Mouse (Mus musculus) MEL (cell line): ENCODE measurements around the gene Mier2. TPM values are rescaled to one million over a fixed set of nuclear protein-coding genes. Genes with fewer than 3 reads are reported as not detected.

ENCODE experiments used
- DNase-seq: peaks from one replicate; pipeline ENCODE4 v3.0.0; 2011; ENCODE audit warnings: low read depth, low spot score
- H3K27ac ChIP-seq: 2 replicates; pipeline ENCODE4 v1.5.1; 2012; ENCODE audit warnings: low read depth, mild to moderate bottlenecking, control low read depth, low read length, moderate library complexity; ENCODE audit not compliant: control insufficient read depth
- H3K27me3 ChIP-seq, 2 experiments: fragments of 150-350 bp in 1 of 2; sonication (generic) in 1 of 2; 2 replicates each; pipeline ENCODE4 v1.6.1; 2012; ENCODE audit warnings: low read length in 2 of 2, mild to moderate bottlenecking in 2 of 2, improper control_type of control experiment in 1 of 2, moderate library complexity in 1 of 2; ENCODE audit not compliant: insufficient read depth in 2 of 2, control insufficient read depth in 1 of 2
- H3K36me3 ChIP-seq, 2 experiments: 2 replicates each; pipeline ENCODE4 v1.6.1; 2012 to 2014; ENCODE audit warnings: low read length in 2 of 2, improper control_type of control experiment in 1 of 2, inconsistent platforms in 1 of 2, mild to moderate bottlenecking in 1 of 2; ENCODE audit not compliant: insufficient read depth in 2 of 2, control insufficient read depth in 1 of 2
- H3K4me1 ChIP-seq, 2 experiments: fragments of 150-350 bp in 1 of 2; sonication (generic) in 1 of 2; 2 replicates each; pipeline ENCODE4 v1.6.1; 2012; ENCODE audit warnings: low read length in 2 of 2, improper control_type of control experiment in 1 of 2, mild to moderate bottlenecking in 1 of 2; ENCODE audit not compliant: insufficient read depth in 2 of 2, control insufficient read depth in 1 of 2
- H3K4me3 ChIP-seq, 2 experiments: fragments of 150-350 bp in 1 of 2; sonication (generic) in 1 of 2; 2 replicates each; pipeline ENCODE4 v1.5.1; 2012; ENCODE audit warnings: low read depth in 2 of 2, low read length in 2 of 2, mild to moderate bottlenecking in 2 of 2, moderate library complexity in 2 of 2, control low read depth in 1 of 2, improper control_type of control experiment in 1 of 2; ENCODE audit not compliant: control insufficient read depth in 1 of 2, insufficient read depth in 1 of 2
- H3K79me2 ChIP-seq: 2 replicates; pipeline ENCODE4 v1.6.1; 2012; ENCODE audit warnings: mild to moderate bottlenecking, low read length, moderate library complexity; ENCODE audit not compliant: control insufficient read depth, poor library complexity, insufficient read depth
- H3K9ac ChIP-seq: 2 replicates; pipeline ENCODE4 v1.6.1; 2012; ENCODE audit warnings: low read depth, mild to moderate bottlenecking, control low read depth, low read length, moderate library complexity; ENCODE audit not compliant: control insufficient read depth, poor library complexity, severe bottlenecking
- H3K9me3 ChIP-seq: fragments of 150-350 bp; sonication (generic); replicated peaks from 2 replicates; pipeline ENCODE4 v1.6.1; 2012; ENCODE audit warnings: mild to moderate bottlenecking, low read length, improper control_type of control experiment, moderate library complexity; ENCODE audit not compliant: insufficient read depth
- BHLHE40 ChIP-seq: IDR thresholded peaks from 2 replicates; pipeline ENCODE4 v1.6.1; 2012; ENCODE audit warnings: low read depth, mild to moderate bottlenecking, inconsistent platforms, low read length, improper control_type of control experiment, borderline replicate concordance
- CHD2 ChIP-seq: IDR thresholded peaks from 2 replicates; pipeline ENCODE4 v1.6.1; 2011; ENCODE audit warnings: low read length, improper control_type of control experiment
- CTCF ChIP-seq, 3 experiments: IDR thresholded peaks in 2 of 3; conservative IDR thresholded peaks in 1 of 3; 2 replicates each; pipeline ENCODE4 v1.5.1; 2011 to 2012; ENCODE audit warnings: low read length in 3 of 3, low read depth in 2 of 3, mild to moderate bottlenecking in 2 of 3, improper control_type of control experiment in 1 of 3, inconsistent platforms in 1 of 3, mixed read lengths in 1 of 3, moderate library complexity in 1 of 3; ENCODE audit not compliant: control insufficient read depth in 1 of 3, insufficient read depth in 1 of 3, poor library complexity in 1 of 3, severe bottlenecking in 1 of 3
- E2F4 ChIP-seq: IDR thresholded peaks from 2 replicates; pipeline ENCODE4 v1.6.1; 2011; ENCODE audit warnings: low read depth, low read length, improper control_type of control experiment, borderline replicate concordance
- ELF1 ChIP-seq: IDR thresholded peaks from 2 replicates; pipeline ENCODE4 v1.6.1; 2014; ENCODE audit warnings: low read depth, mild to moderate bottlenecking, inconsistent platforms, low read length, improper control_type of control experiment, moderate library complexity
- EP300 ChIP-seq, 2 experiments: IDR thresholded peaks; 2 replicates each; pipeline ENCODE4 v1.6.1; 2011; ENCODE audit warnings: improper control_type of control experiment in 2 of 2, low read length in 2 of 2, low read depth in 1 of 2, mild to moderate bottlenecking in 1 of 2
- ETS1 ChIP-seq: IDR thresholded peaks from 2 replicates; pipeline ENCODE4 v1.6.1; 2012; ENCODE audit warnings: low read depth, mild to moderate bottlenecking, inconsistent platforms, low read length, improper control_type of control experiment, moderate library complexity
- GABPA ChIP-seq: IDR thresholded peaks from 2 replicates; pipeline ENCODE4 v1.6.1; 2012; ENCODE audit warnings: low read depth, mild to moderate bottlenecking, inconsistent platforms, low read length, improper control_type of control experiment, moderate library complexity
- HCFC1 ChIP-seq: IDR thresholded peaks from 2 replicates; pipeline ENCODE4 v1.6.1; 2012; ENCODE audit warnings: low read depth, mild to moderate bottlenecking, inconsistent platforms, low read length, improper control_type of control experiment, moderate library complexity
- JUND ChIP-seq: IDR thresholded peaks from 2 replicates; pipeline ENCODE4 v1.6.1; 2011; ENCODE audit warnings: low read depth, mild to moderate bottlenecking, improper control_type of control experiment, low read length
- KAT2A ChIP-seq: conservative IDR thresholded peaks from 2 replicates; pipeline ENCODE4 v1.6.1; 2012; ENCODE audit warnings: low read depth, low read length, improper control_type of control experiment, inconsistent platforms
- MAFK ChIP-seq: IDR thresholded peaks from 2 replicates; pipeline ENCODE4 v1.6.1; 2011; ENCODE audit warnings: low read depth, mild to moderate bottlenecking, low read length, improper control_type of control experiment, borderline replicate concordance
- MAX ChIP-seq: IDR thresholded peaks from 2 replicates; pipeline ENCODE4 v1.6.1; 2011; ENCODE audit warnings: low read length, improper control_type of control experiment
- MAZ ChIP-seq: IDR thresholded peaks from 2 replicates; pipeline ENCODE4 v1.6.1; 2012; ENCODE audit warnings: low read depth, mild to moderate bottlenecking, inconsistent platforms, low read length, improper control_type of control experiment
- MEF2A ChIP-seq: IDR thresholded peaks from 2 replicates; pipeline ENCODE4 v1.6.1; 2014; ENCODE audit warnings: low read depth, mild to moderate bottlenecking, inconsistent platforms, low read length, improper control_type of control experiment; ENCODE audit not compliant: poor library complexity, insufficient replicate concordance, severe bottlenecking; ENCODE audit errors: extremely low read depth
- MXI1 ChIP-seq: IDR thresholded peaks from 2 replicates; pipeline ENCODE4 v1.6.1; 2011; ENCODE audit warnings: mild to moderate bottlenecking, low read depth, low read length, improper control_type of control experiment
- MYC ChIP-seq: IDR thresholded peaks from 2 replicates; pipeline ENCODE4 v1.6.1; 2011; ENCODE audit warnings: low read depth, mild to moderate bottlenecking, low read length, improper control_type of control experiment, moderate library complexity
- NRF1 ChIP-seq: IDR thresholded peaks from 2 replicates; pipeline ENCODE4 v1.6.1; 2014; ENCODE audit warnings: low read depth, mild to moderate bottlenecking, inconsistent platforms, low read length, improper control_type of control experiment, moderate library complexity; ENCODE audit not compliant: poor library complexity, insufficient read depth, severe bottlenecking
- POLR2A ChIP-seq, 2 experiments: IDR thresholded peaks; 2 replicates each; pipeline ENCODE4 v1.6.1; 2011 to 2012; ENCODE audit warnings: low read length in 2 of 2, mild to moderate bottlenecking in 2 of 2, control low read depth in 1 of 2, improper control_type of control experiment in 1 of 2, low read depth in 1 of 2, moderate library complexity in 1 of 2; ENCODE audit not compliant: control insufficient read depth in 1 of 2, insufficient read depth in 1 of 2, poor library complexity in 1 of 2
- SMC3 ChIP-seq: IDR thresholded peaks from 2 replicates; pipeline ENCODE4 v1.6.1; 2011; ENCODE audit warnings: low read depth, low read length, improper control_type of control experiment
- TAL1 ChIP-seq: IDR thresholded peaks from 2 replicates; pipeline ENCODE4 v1.6.1; 2012; ENCODE audit warnings: mild to moderate bottlenecking, inconsistent platforms, low read length, moderate library complexity, mixed read lengths
- TCF12 ChIP-seq: IDR thresholded peaks from 2 replicates; pipeline ENCODE4 v1.6.1; 2014; ENCODE audit warnings: low read depth, mild to moderate bottlenecking, inconsistent platforms, low read length, improper control_type of control experiment, moderate library complexity
- USF2 ChIP-seq, 2 experiments: IDR thresholded peaks; 2 replicates each; pipeline ENCODE4 v1.6.1; 2011 to 2012; ENCODE audit warnings: improper control_type of control experiment in 2 of 2, low read length in 2 of 2, borderline replicate concordance in 1 of 2, inconsistent platforms in 1 of 2, low read depth in 1 of 2, mild to moderate bottlenecking in 1 of 2; ENCODE audit not compliant: insufficient read depth in 1 of 2
- ZNF384 ChIP-seq: IDR thresholded peaks from 2 replicates; pipeline ENCODE4 v1.6.1; 2012; ENCODE audit warnings: low read depth, mild to moderate bottlenecking, inconsistent platforms, low read length, improper control_type of control experiment
- polyA plus RNA-seq, 2 experiments: library from polyadenylated mRNA; stranded (reverse) in 1 of 2; unstranded in 1 of 2; fragments of >175 nt in 1 of 2; fragments of >200 nt in 1 of 2; gene quantifications; 2 replicates each; pipeline versions ENCODE4 v1.2.1 to v1.2.4; 2012; ENCODE audit warnings: low replicate concordance in 2 of 2, low read depth in 1 of 2; ENCODE audit not compliant: insufficient read length in 2 of 2, insufficient read depth in 1 of 2, missing spikeins in 1 of 2
- total RNA-seq: library from RNA; depleted of rRNA; stranded (reverse); fragments of 300-350 nt; gene quantifications from 2 replicates; pipeline ENCODE4 v1.2.3, GENCODE M21; 2012

The Mier2 gene
- total and polyA plus RNA-seq, 3 experiments = 24.8 to 36.2 TPM; not detected in 1

DNA sequence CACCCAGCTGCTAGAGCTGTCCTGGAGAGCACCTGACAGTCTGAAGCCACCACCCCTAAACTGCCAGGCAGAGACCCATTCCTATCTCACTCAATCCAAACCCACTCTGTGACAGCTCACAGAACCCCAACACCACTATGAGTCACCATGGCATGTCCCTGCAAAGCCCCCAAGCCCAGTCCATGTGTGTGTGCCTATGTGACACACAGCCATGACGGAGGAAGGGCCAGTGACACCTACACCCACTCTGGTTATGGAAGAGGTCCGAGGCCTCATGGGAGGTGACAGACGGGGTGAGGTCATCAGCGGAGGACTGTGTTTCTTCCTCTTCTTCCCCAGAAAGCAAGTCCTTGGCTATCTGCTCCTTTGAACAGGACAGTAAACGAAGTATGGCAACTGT is 6.5 kb downstream of the Mier2 start:
- peaks cover 0 to under 1% of the 10 kb centered on the region in 2 experiments; a peak in 2 of 4 replicates for H3K36me3 ChIP-seq
- no peak for DNase-seq
- TF ChIP-seq POLR2A (IDR thresholded peaks at IDR 0.05; ENCODE audit: control insufficient read depth in 1 of 2, insufficient read depth in 1 of 2, low read depth in 1 of 2, low read length in 2 of 2, poor library complexity in 1 of 2) (no peak), SMC3 (no peak), CTCF (IDR thresholded peaks at IDR 0.05 in 2 of 3, conservative IDR thresholded peaks at IDR 0.05 in 1 of 3; ENCODE audit: control insufficient read depth in 1 of 3, insufficient read depth in 1 of 3, low read depth in 2 of 3, low read length in 3 of 3, poor library complexity in 1 of 3, severe bottlenecking in 1 of 3) (no peak), MAX (no peak)
- H3K4me3 ChIP-seq = no peak overlapping the region
- no peaks in the 10 kb centered on the region for H3K9me3 ChIP-seq
- no peaks in the 10 kb centered on the region for H3K27me3 ChIP-seq
- peaks cover 13% of the 10 kb centered on the region for H3K79me2 ChIP-seq
- 0 out of 4 replicates have a peak, but pooled peaks cover 0 to under 1% of the 10 kb centered on the region in 2 experiments for H3K4me1 ChIP-seq
- no peak overlapping the region for H3K9ac ChIP-seq
- H3K27ac ChIP-seq = no peak overlapping the region

DNA sequence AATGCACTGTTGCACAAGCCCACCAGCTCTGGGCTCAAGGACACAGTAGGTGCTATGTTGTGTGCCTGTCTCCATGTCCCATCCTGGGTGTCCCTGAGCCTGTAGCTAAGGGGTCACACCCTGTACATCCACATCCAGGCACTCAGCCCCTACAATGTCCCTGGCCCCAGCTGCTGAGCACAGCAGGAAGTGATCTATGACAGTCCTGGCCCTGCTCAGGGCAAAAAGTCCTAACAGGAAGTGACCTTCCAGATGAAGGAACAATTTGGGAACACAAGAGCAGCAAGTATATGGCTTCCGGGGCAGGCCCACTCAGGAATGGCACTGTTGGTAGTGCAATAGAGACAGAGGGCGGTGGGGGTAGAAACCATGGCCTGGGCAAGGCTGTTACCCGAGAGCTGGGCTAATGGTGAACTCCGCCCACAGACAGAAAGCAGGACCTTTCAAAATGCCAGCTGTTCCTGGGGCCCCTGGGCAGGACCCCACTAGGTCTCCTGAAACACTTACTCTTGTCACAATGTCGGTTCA is 7.8 kb downstream of the Mier2 start:
- Histone ChIP-seq H3K27me3 (no peaks in the 10 kb centered on the region), H3K36me3 (no peaks in the 10 kb centered on the region; a peak in 1 of 4 replicates), H3K4me3 (no peak overlapping the region), H3K9ac (no peak overlapping the region), H3K9me3 (no peaks in the 10 kb centered on the region), H3K27ac (no peak overlapping the region), H3K79me2 (peaks cover 4% of the 10 kb centered on the region; the same call in 1 of the 2 replicates), H3K4me1 (no peaks in the 10 kb centered on the region)
- DNase-seq = no peak
- TF ChIP-seq MAFK (no peak), MXI1 (no peak), TAL1 (no peak), MAZ (no peak), ETS1 (no peak), E2F4 (no peak), EP300 (IDR thresholded peaks at IDR 0.05; ENCODE audit: low read depth in 1 of 2, low read length in 2 of 2) (no peak), ZNF384 (no peak), NRF1 (no peak), BHLHE40 (no peak), TCF12 (no peak)

DNA sequence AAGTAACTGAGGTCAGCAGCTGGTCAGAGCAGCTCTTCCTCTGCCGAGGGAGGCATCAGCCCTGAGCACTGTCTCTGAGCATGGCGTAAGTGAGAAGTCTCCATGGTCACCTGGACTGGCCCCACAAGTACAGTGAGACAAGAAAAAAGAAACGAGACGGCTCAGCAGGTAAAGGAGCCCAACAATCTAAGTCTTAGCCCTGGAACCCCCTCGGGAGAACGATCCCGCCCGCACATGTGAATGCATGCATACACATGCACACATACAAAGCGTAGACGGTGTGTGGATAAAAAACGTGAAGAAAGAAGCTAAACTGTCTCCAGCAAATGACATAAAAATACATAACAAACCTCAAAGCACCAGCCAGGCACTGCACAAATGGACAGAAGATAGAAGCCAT is 8.5 kb downstream of the Mier2 start:
- H3K9ac ChIP-seq = no peak overlapping the region
- H3K27me3 ChIP-seq = no peaks in the 10 kb centered on the region
- H3K4me3 ChIP-seq = no peak overlapping the region
- DNase-seq = no peak
- no peaks in the 10 kb centered on the region for H3K4me1 ChIP-seq
- no peaks in the 10 kb centered on the region; a peak in 1 of 4 replicates for H3K36me3 ChIP-seq
- TF ChIP-seq POLR2A (IDR thresholded peaks at IDR 0.05; ENCODE audit: control insufficient read depth in 1 of 2, insufficient read depth in 1 of 2, low read depth in 1 of 2, low read length in 2 of 2, poor library complexity in 1 of 2) (no peak), MYC (no peak), HCFC1 (no peak), CHD2 (no peak), EP300 (IDR thresholded peaks at IDR 0.05; ENCODE audit: low read depth in 1 of 2, low read length in 2 of 2) (no peak), USF2 (IDR thresholded peaks at IDR 0.05; ENCODE audit: borderline replicate concordance in 1 of 2, insufficient read depth in 1 of 2, low read depth in 1 of 2, low read length in 2 of 2) (no peak), ETS1 (no peak), MAFK (no peak), BHLHE40 (no peak), JUND (no peak), GABPA (no peak), ELF1 (no peak), KAT2A (no peak), MEF2A (no peak)
- no peak overlapping the region for H3K27ac ChIP-seq
- peaks cover 3% of the 10 kb centered on the region; the same call in 1 of the 2 replicates for H3K79me2 ChIP-seq
- no peaks in the 10 kb centered on the region for H3K9me3 ChIP-seq
